Mouse (Mus musculus) gastrocnemius, postnatal 14 days (tissue): ENCODE results near the gene BC017158. TPM values are rescaled to one million over a fixed set of nuclear protein-coding genes. Genes with fewer than 3 reads are reported as not detected.

Source experiments
- DNase-seq: peaks from one replicate; pipeline ENCODE4 v3.0.0; 2021; ENCODE audit warnings: mixed read lengths
- intact Hi-C: fragments of 180-260 bp; cut with DNase I; formaldehyde crosslinking; loops from one replicate; pipeline ENCODE4 v1.15.1; 2025; ENCODE audit warnings: low total_unique reads
- total RNA-seq, 2 experiments: library from RNA; stranded (reverse); gene quantifications; 2 replicates each; pipeline ENCODE4 v1.2.3; 2021

BC017158 gene
- total RNA-seq, 2 experiments from 2014 or later = 4.7 to 5.6 TPM

DNA sequence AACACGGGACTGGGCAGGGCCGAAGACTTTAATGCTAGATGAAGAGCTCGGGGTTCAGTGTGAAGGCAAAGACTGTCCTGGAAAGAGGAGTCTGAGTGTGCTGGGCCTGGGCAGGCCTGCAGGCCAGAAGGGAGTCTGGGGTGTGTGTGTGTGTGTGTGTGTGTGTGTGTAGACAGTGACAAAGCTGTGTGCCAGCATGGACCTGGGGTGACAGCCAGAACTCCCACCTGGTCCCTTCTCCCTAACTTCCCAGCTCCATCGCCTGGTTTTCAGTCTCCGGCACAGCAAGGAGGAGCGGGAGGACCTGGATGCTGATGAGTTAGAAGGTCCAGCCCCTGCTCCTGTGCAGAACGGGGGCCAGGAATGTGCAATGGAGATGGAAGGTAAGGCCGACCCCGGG is 26.5 kb downstream of the BC017158 start:
- no peak for DNase-seq
- intact Hi-C loops = no loop called here

DNA sequence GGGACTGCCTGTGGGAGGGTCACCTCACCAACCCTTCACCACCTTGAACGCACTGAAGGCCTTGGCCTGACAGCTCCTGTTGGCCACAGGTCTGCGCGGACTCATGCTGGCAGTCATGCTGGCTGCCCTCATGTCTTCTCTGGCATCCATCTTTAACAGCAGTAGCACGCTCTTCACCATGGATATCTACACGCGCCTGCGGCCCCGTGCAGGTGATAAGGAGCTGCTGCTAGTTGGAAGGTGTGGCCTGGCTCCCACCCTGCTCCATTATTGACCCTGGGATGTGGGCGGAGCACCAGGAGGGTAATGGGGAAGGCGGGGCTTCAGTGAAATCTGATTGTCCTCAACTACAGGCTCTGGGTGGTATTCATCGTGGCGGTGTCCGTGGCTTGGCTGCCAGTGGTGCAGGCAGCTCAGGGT is 27.5 kb downstream of the BC017158 start:
- intact Hi-C loops = no loop called here

DNA sequence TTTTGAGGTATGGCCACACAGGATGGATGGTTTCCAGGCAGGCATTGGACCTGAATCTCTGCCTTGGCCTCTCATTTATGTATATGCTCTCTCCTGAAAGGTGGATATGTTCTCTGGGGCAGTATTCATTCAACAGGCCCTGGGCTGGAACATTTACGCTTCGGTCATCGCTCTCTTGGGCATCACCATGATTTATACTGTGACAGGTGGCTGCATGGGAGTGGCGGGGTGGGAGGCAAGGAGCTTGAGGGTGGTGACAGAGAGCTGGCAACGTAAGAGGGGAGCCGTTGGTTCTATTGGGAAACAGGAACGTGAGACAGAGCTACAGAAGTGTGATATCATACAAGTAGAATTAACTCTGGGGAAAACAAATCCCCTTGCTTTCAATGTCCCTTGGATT is 30.2 kb downstream of the BC017158 start:
- intact Hi-C loops = no loop called here
- DNase-seq = no peak

More for the DNA sequence above, 27.5 kb downstream of the BC017158 start:
- no peak for DNase-seq

- intact Hi-C loops = no loop called here
- no peak for DNase-seq
Measured at GRCm38 (mm10) chr7:128267391-128267790, 30.6 kb downstream of the BC017158 start.

DNA sequence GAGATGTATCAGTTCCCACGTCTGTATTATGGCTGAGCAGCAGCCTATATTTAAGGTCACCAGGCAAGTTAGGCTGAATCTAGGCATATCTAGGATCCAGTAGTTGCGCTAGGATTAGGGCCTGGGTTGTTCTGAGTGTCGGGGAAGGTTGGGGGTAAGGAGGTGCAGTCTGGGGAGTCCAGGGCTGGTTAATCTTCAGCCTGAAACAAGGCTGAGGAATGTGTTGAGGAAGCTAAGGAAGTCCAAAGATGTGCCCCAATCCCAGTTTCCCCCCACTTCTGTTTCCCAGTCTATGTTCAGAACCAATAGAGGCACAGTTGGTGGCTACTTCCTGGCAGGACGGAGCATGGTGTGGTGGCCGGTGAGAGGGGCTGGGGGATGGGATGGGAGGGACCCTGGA is 31.9 kb downstream of the BC017158 start:
- intact Hi-C loops = no loop called here

GRCm38 (mm10) chr7:128265411-128265810 is 32.6 kb downstream of the BC017158 start, which contains the start of gene Slc5a2:
Slc5a2 (plus strand) TSS chr7:128265657.
- intact Hi-C loops = no loop called here

More for the DNA sequence above, 31.9 kb downstream of the BC017158 start:
- no peak for DNase-seq

DNA sequence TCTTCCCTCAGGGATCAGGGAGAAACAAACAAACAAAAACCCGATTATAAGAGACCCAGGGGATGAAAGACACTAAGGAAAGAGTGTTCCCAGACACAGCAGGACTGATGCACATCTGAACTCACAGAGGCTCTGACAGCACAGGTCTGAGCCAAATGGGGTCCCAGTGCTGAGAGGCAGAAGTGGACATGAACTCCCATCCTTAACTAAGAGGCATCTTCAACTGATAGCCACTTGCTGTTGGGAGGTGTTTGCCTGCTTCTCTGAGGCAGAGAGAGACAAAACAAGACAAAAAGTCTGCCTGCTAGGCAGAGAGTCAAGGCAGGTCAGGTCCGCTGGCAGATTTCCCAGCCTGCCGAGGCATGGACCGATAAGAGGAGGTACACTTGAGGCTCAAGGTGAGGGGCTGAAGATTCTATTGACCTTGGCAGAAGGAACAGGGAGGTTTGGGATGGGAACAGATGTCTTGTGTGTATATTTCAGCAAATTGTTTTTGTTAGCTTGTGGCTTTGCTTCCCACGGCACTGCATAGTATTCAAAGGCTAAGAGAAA is 41.1 kb downstream of the BC017158 start:
- intact Hi-C loops = no loop called here
- DNase-seq = no peak

More at GRCm38 (mm10) chr7:128265411-128265810, 32.6 kb downstream of the BC017158 start, which contains the start of gene Slc5a2:
- no peak for DNase-seq

GRCm38 (mm10) chr7:128255757-128256156 is 42.2 kb downstream of the BC017158 start:
- no peak for DNase-seq
- intact Hi-C loops = no loop called here

GRCm38 (mm10) chr7:128254978-128255377 is 43.0 kb downstream of the BC017158 start:
- intact Hi-C loops = no loop called here
- no peak for DNase-seq

DNA sequence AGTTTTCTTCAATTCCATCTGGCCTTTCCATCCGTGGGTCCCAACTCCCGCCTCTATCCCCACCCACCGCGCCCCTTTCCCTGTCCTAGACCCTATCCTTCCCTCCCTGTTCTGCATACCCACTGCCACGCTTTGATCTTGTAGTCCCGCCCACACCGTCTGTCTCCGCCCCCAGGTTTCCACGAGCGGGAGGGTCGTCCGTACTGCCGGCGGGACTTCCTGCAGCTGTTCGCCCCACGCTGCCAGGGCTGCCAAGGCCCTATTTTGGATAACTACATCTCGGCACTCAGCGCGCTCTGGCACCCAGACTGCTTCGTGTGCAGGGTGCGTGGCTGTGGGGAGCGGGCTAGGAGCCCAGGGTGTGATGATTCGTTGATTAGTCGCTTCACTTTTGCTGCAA is 45.4 kb downstream of the BC017158 start:
- DNase-seq = peak; percentile 47
- intact Hi-C loops = no loop called here

- DNase-seq = no peak
- intact Hi-C loops = no loop called here
Measured at GRCm38 (mm10) chr7:128251946-128252345, 46.0 kb downstream of the BC017158 start.

DNA sequence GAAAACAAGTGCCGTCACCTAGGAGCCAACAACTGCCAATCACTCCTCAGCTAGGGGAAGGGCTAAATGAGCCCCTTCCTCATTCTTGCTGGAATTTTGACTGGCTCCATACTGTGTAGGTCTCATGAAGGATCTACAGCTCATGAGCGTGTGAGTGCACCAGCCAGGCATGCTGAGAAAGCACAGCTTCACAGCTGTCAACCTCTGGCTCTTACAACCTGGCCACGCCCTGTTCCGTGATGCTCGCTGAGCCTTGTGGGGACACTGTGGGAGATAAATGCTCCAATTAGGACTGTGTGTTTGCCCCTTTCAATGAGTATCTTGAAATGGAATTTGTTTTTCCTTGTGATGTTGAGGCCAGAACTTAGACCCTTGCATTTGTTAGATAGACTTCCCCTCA is 48.0 kb downstream of the BC017158 start:
- DNase-seq = no peak
- intact Hi-C loops = no loop called here

DNA sequence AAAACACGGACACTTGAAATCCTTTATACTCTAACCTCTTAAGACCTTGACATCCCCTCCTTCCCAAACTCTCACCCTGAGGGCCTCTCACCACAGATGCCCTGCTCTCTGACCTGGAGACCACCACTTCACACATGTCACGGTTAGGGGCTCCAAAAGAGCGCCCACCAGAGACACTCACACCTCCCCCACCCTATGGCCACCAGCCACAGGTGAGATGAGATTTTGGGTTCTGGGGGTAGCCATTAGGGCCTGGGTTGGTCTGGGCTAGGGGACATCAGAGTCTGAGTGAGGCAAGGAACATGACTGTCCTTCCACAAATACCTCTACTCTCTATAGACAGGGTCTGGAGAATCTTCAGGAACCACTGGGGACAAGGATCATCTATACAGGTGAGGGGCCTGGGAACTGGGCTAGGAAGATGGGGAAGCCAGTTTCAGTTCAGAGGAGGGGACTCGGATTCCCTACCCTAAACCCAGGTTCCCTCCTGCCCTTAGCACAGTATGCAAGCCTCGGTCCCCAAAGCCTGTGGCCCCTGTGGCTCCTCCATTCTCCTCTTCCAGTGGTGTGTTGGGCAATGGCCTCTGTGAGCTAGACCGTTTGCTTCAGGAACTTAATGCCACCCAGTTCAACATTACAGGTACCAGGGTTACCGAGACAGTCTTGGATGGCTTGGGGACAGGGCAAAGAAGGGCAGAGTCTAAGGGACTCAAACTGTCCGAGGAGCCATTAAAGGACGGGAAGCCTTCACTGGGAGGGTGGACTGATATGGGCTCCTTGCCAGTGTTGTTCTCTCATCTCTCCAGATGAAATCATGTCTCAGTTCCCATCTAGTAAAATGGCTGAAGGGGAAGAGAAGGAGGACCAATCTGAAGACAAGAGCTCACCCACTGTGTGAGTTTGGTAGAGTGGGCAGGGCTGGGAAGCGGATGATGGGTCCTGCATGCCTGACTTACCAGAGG is 49.6 kb downstream of the BC017158 start:
- no peak for DNase-seq
- intact Hi-C loops = no loop called here

DNA sequence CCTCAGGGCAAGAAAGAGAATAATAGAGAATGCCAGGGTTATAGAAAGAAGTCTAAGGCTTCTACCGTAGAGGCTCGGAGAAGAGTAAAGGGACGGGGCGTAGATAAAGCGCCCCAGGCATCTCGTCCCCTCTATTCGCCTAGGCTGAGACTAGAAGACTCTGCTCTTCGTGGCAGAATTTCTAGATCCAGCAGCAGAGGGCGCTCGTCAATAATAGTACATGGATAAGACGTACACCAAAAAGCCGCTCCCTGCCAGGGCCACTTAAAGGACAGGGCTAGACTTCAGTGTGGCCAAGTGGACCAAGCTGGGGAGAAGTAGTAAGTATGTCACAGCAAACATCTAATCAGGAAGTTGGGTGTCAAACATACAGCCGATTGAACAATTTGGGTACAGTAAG is 50.5 kb downstream of the BC017158 start:
- peak; percentile 89 for DNase-seq
- intact Hi-C loops = loop anchor here (2.0 kb wide), 1 partner anchor 97 kb away; no protein-coding TSS in a partner anchor

DNA sequence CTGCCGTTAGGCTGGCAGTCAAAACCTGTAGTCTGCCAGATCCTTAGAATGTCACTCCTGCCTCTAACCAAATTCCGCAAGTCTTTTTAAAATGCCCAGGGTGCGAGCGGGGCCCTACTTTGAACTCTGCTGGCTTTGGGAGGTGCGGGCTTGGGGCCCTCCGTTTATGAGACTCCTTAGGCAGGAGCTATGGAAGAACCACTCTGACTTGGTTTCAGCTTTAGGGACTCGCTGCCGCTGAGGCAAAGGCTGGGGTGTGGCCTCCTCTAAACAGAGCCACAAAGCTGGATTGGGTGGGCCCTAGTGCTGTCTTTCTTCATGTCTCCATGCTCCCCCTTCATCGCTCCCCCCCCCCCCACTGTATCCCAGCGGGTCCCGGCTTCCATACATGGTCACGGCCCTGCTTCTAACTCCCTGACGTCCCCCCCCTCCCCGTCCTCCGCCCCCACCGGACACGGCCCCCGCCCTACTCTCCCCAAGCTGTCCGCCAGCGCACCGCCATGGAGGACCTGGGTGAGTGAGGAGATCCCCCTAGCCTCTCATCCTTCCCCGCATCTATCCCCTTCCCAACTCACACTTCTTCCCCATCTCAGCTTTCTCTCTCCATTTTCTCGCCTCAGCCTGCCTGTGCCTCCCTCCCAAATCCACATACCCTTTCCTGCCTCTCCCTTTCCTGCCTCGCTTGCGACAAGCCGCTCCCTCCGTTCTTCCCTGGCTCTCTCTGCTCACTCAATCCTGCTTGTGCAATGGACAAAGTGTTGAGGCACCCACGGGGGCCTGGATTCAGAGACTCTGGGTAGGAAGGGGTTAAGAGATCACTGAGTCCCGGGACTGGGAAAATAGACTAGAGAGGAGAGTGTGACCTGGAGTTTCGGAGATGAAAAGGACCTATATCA is 51.2 kb downstream of the BC017158 start, which contains the start of gene Tgfb1i1:
Gene Tgfb1i1 (plus strand): TSS at position 317 of the 896 bp plus-strand sequence.
- intact Hi-C loops = loop anchor here (2.0 kb wide), 1 partner anchor 98 kb away; no protein-coding TSS in a partner anchor
- peak; percentile 73 for DNase-seq

DNA sequence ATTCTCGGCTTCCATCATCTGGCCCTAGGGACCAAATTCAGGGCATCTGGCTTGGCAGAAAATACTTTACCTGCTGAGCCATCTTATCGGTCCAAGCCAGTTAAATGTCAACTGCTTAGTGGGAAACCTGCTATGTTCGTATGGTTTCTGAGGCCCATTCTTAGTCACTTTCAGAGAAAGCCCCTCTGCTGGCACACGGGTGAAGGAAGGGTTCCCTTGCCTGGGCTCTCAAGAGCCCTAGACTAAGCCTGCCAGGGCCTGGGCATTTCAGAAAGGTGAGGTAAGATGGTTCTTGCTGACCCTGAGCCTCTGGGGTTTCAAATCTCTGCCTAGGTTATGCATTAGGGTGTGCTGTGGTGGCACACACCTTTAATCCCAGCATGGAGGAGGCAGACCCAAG is 52.4 kb downstream of the BC017158 start:
- DNase-seq = no peak
- intact Hi-C loops = no loop called here

DNA sequence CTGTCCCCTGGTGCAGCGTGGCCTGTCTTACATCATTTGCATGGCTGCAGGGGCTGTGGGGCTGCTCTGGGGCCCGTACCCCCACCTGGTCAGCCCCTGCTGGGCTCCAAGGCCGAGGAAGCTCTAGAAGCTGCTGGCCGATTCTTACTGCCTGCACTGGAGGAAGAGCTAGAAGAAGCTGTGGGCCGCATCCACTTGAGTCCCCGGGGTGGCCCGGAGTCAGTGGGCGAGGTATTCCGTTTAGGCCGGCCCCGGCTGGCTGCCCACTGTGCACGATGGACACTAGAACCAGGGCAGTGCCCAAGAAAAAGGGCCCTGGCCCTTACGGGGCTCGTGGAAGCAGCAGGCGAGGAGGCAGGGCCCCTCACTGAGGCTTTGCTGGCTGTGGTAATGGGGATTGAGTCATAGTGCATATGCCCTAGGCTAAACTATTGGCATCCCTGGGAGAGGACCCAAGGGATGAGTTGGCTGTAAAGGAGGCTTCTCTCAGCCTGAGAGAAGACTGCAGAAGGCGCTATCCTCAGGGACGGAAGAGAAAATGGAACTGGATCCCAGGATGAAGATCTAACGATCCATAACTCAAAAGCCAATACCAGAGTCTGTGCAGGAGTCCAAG is 53.5 kb downstream of the BC017158 start:
- intact Hi-C loops = no loop called here
- no peak for DNase-seq

GRCm38 (mm10) chr7:128243921-128244320 is 54.0 kb downstream of the BC017158 start:
- no peak for DNase-seq
- intact Hi-C loops = no loop called here

DNA sequence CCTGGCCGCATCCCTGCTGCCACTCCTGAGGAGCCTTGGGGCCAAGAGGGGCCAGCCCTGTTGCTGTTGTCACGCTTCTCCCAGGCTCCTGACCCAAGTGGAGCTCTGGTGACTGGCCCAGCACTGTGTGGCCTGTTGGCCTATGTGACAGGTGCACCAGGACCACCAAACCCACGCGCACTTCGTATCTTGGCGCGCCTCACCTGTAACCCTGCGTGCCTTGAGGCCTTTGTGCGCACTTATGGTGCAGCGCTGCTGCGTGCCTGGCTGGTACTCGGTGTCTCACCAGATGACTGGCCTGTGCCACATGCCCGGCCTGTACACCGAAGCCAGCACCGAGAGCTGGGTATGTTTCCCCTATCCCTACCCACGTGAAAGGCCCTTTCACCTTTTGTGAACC is 55.6 kb downstream of the BC017158 start:
- no peak for DNase-seq
- intact Hi-C loops = no loop called here
